Mouse (Mus musculus) spleen, adult 2 months (tissue): ENCODE measurements around the gene Tusc1.

Experiments
- CTCF ChIP-seq: fragments of 200-500 bp; IDR thresholded peaks from 2 replicates; pipeline ENCODE4 v1.5.1; 2011; ENCODE audit warnings: mild to moderate bottlenecking, inconsistent platforms; ENCODE audit not compliant: insufficient read depth, insufficient read length, insufficient replicate concordance; ENCODE audit errors: extremely low read depth
- POLR2A ChIP-seq: fragments of 200-500 bp; IDR thresholded peaks from 2 replicates; pipeline ENCODE4 v1.6.1; 2011; ENCODE audit warnings: low read depth, low read length, inconsistent platforms

DNA sequence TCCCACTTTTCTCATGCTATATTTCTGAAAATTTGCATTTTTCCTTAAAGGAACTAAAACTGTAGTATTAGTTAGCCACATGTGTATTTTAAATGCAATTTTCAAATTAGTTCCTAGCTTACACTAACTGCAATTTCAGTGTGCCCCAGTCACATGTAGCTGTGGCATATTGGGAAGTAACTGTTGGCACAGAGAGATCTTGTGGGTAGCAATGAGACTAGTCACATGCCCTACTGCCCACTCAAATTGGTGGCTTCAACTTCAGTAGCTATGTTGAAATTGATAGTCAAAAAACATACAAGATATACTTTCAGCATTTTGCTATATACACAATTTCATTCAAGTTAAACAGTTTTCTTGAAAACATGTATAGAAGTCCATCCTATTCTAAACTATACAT, 6.3 kb upstream of the Tusc1 start:
- TF ChIP-seq CTCF, result no peak
- TF ChIP-seq POLR2A, result no peak
